Mouse (Mus musculus) forebrain, embryonic 12.5 days (tissue): ENCODE data around the gene Gm20498. TPM values are rescaled to one million over a fixed set of nuclear protein-coding genes. Genes with fewer than 3 reads are reported as not detected.
"Not testable (repeated sequence)": the region's sequence is repeated elsewhere in the genome, so short reads cannot be mapped to it uniquely, and the experiment has no call there.

Source experiments
- ATAC-seq: fragments of 200-750 bp; cut with Nextera tagmentation; 2 replicates; pipeline ENCODE4 v1.8.0; 2017; ENCODE audit warnings: moderate TSS enrichment; ENCODE audit not compliant: low FRiP score
- H3K27ac ChIP-seq: fragments of 300-500 bp; sonication (generic); 2 replicates; pipeline ENCODE4 v1.5.1; 2016; ENCODE audit warnings: mild to moderate bottlenecking
- H3K27me3 ChIP-seq: fragments of 300-500 bp; sonication (generic); 2 replicates; pipeline ENCODE4 v1.6.1; 2016; ENCODE audit warnings: mild to moderate bottlenecking
- H3K36me3 ChIP-seq: fragments of 300-500 bp; sonication (generic); replicated peaks from 2 replicates; pipeline ENCODE4 v1.6.1; 2016; ENCODE audit warnings: mild to moderate bottlenecking
- H3K4me1 ChIP-seq: fragments of 300-500 bp; sonication (generic); 2 replicates; pipeline ENCODE4 v1.6.1; 2016
- H3K4me2 ChIP-seq: fragments of 300-500 bp; sonication (generic); 2 replicates; pipeline ENCODE4 v1.6.1; 2016; ENCODE audit warnings: mild to moderate bottlenecking, moderate library complexity
- H3K4me3 ChIP-seq: fragments of 300-500 bp; sonication (generic); replicated peaks from 2 replicates; pipeline ENCODE4 v1.5.1; 2016; ENCODE audit warnings: mild to moderate bottlenecking
- H3K9ac ChIP-seq: fragments of 300-500 bp; sonication (generic); 2 replicates; pipeline ENCODE4 v1.6.1; 2016; ENCODE audit warnings: mild to moderate bottlenecking
- H3K9me3 ChIP-seq: fragments of 300-500 bp; sonication (generic); 2 replicates; pipeline ENCODE4 v1.6.1; 2016
- WGBS: fragments of 180-500 bp; shearing (Covaris S2); methylation state at CpG from one replicate; pipeline ENCODE4 v1.1.7; 2016; 5-methylcytosine and 5-hydroxymethylcytosine counted together
- polyA plus RNA-seq: library from polyadenylated mRNA; unstranded; fragments of >200 nt; fragmentation: Nextera tagmentation; extraction: Ambion mirVana; gene quantifications from 2 replicates; pipeline ENCODE4 v1.2.1, GENCODE M21; 2016

Gene Gm20498
- polyA plus RNA-seq, 1 experiment from 2014 or later, result 24.6 TPM

- no peak for ATAC-seq
- Histone ChIP-seq H3K4me1 (0 out of 2 replicates have a peak, but pooled peaks cover 2% of the 10 kb centered on the region), H3K27ac (no peak overlapping the region), H3K9me3 (no peaks in the 10 kb centered on the region), H3K27me3 (no peaks in the 10 kb centered on the region), H3K9ac (peak overlapping the region; percentile 66), H3K4me3 (peak overlapping the region; percentile 72), H3K36me3 (no peaks in the 10 kb centered on the region), H3K4me2 (peak overlapping the region; percentile 61)
- WGBS, result 4% methylated on average over 7 of the region's 7 CpGs
Observed at GRCm38 (mm10) chr12:81484212-81484611, 48.5 kb downstream of the Gm20498 start.

GRCm38 (mm10) chr12:81483656-81484055, 49.0 kb downstream of the Gm20498 start:
- Histone ChIP-seq H3K4me1 (0 out of 2 replicates have a peak, but pooled peaks cover 2% of the 10 kb centered on the region), H3K27ac (no peak overlapping the region)
- 39% methylated on average over 17 of the region's 17 CpGs for WGBS

DNA sequence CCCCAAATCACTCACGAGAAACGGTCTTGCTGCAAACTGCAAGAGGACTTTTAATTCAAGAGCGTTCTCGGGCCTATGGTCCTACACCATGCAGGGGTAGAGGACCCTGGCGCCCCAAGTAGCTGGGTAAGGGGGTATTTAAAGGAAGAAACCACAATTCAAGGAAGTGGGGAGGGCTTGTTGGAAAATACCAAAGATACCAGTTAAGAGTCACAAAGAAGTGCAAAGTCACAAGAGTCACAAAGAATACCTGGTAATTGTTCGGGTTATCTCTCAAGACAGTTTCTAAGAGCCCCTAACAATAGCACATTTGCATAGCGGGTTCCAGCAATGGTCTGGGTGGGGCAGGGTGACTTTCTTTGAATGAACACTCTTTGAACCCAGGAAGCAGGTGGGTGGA, 73.7 kb downstream of the Gm20498 start:
- H3K4me3 ChIP-seq, H3K9me3 ChIP-seq, H3K36me3 ChIP-seq, H3K27me3 ChIP-seq, ATAC-seq, H3K9ac ChIP-seq, H3K4me1 ChIP-seq, H3K27ac ChIP-seq, H3K4me2 ChIP-seq: not testable (repeated sequence)
- WGBS, result 97% methylated on average over 7 of the region's 7 CpGs

More at GRCm38 (mm10) chr12:81483656-81484055, 49.0 kb downstream of the Gm20498 start:
- no peaks in the 10 kb centered on the region for H3K9me3 ChIP-seq
- peak overlapping the region; percentile 72 for H3K4me3 ChIP-seq
- peak overlapping the region; percentile 61 for H3K4me2 ChIP-seq
- no peaks in the 10 kb centered on the region for H3K36me3 ChIP-seq
- ATAC-seq, result no peak
- peak overlapping the region; percentile 9; the same call in 1 of the 2 replicates for H3K9ac ChIP-seq
- H3K27me3 ChIP-seq, result no peaks in the 10 kb centered on the region

- H3K4me3 ChIP-seq, H3K36me3 ChIP-seq, H3K4me1 ChIP-seq, H3K9ac ChIP-seq, H3K9me3 ChIP-seq, H3K27me3 ChIP-seq, ATAC-seq, H3K27ac ChIP-seq, H3K4me2 ChIP-seq: not testable (repeated sequence)
- WGBS, result 91% methylated on average over 9 of the region's 9 CpGs
Observed at GRCm38 (mm10) chr12:81438985-81439384, 93.7 kb downstream of the Gm20498 start.

GRCm38 (mm10) chr12:81434778-81435177, 97.9 kb downstream of the Gm20498 start:
- not testable (repeated sequence) for ATAC-seq, H3K4me2 ChIP-seq, H3K27ac ChIP-seq, H3K4me3 ChIP-seq, H3K9ac ChIP-seq, H3K27me3 ChIP-seq, H3K36me3 ChIP-seq, H3K4me1 ChIP-seq, H3K9me3 ChIP-seq
- WGBS, result 98% methylated on average over 2 of the region's 2 CpGs

GRCm38 (mm10) chr12:81421846-81422245, 110.9 kb downstream of the Gm20498 start, which contains the start of gene Adam4:
Gene Adam4 (minus strand): TSS chr12:81421946.
- Histone ChIP-seq H3K27ac (no peak within 1 kb of the TSS), H3K27me3 (no peaks in the 10 kb centered on the region), H3K4me1 (no peaks in the 10 kb centered on the region), H3K4me2 (no peak within 1 kb of the TSS), H3K36me3 (peaks cover 7% of the 10 kb centered on the region), H3K9ac (no peak within 1 kb of the TSS), H3K4me3 (no peak within 1 kb of the TSS), H3K9me3 (peaks cover 10% of the 10 kb centered on the region; the same call in 1 of the 2 replicates)
- no peak for ATAC-seq
- WGBS, result 95% methylated on average over 1 of the region's 1 CpGs

- Histone ChIP-seq H3K4me2 (no peak overlapping the region), H3K9me3 (no peaks in the 10 kb centered on the region), H3K9ac (no peak overlapping the region), H3K36me3 (no peaks in the 10 kb centered on the region), H3K4me1 (no peaks in the 10 kb centered on the region), H3K27ac (no peak overlapping the region), H3K4me3 (no peak overlapping the region), H3K27me3 (no peaks in the 10 kb centered on the region)
- no peak for ATAC-seq
- 94% methylated on average over 3 of the region's 3 CpGs for WGBS
Observed at GRCm38 (mm10) chr12:81413211-81413610, 119.5 kb downstream of the Gm20498 start.

- no peaks in the 10 kb centered on the region for H3K27me3 ChIP-seq
- no peak overlapping the region for H3K4me3 ChIP-seq
- H3K9me3 ChIP-seq, result no peaks in the 10 kb centered on the region
- H3K9ac ChIP-seq, result no peak overlapping the region
- no peak overlapping the region for H3K4me2 ChIP-seq
- 92% methylated on average over 3 of the region's 3 CpGs for WGBS
- ATAC-seq, result no peak
- H3K4me1 ChIP-seq, result no peaks in the 10 kb centered on the region
- H3K27ac ChIP-seq, result no peak overlapping the region
- H3K36me3 ChIP-seq, result no peaks in the 10 kb centered on the region
Observed at GRCm38 (mm10) chr12:81408966-81409365, 123.7 kb downstream of the Gm20498 start.

GRCm38 (mm10) chr12:81402187-81402586, 130.5 kb downstream of the Gm20498 start:
- WGBS, result 33% methylated on average over 1 of the region's 1 CpGs
- Histone ChIP-seq H3K4me1 (no peaks in the 10 kb centered on the region), H3K36me3 (no peaks in the 10 kb centered on the region)

DNA sequence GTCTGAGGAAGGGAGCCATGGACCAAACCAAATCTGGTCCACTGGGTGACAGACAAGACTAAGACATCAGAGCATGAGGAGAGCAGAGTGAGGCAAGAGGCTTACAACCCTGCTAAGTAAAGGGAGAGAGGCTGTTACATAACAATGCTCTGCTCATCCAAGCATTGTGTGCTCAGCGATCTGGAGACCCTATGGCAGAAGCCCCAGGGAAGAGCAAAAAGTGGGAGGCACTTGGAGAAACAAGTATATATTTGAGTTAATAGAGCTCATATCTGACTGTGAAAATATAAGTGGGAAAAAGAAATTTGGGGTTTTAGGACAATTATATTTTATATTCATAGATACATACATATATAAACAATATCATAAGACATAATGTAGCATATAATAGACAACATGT, 153.3 kb downstream of the Gm20498 start, which contains the start of gene Gm4787:
TSS of gene Gm4787 (minus strand) at position 101 of the 400 bp plus-strand sequence.
- H3K4me1 ChIP-seq, H3K36me3 ChIP-seq, H3K9ac ChIP-seq, H3K4me3 ChIP-seq, ATAC-seq, H3K4me2 ChIP-seq, H3K27ac ChIP-seq, H3K9me3 ChIP-seq, H3K27me3 ChIP-seq: not testable (repeated sequence)
- WGBS, result 47% methylated on average over 1 of the region's 1 CpGs

More at GRCm38 (mm10) chr12:81402187-81402586, 130.5 kb downstream of the Gm20498 start:
- Histone ChIP-seq H3K27me3 (no peaks in the 10 kb centered on the region), H3K27ac (no peak overlapping the region), H3K4me3 (no peak overlapping the region), H3K9ac (no peak overlapping the region), H3K9me3 (no peaks in the 10 kb centered on the region), H3K4me2 (no peak overlapping the region)
- ATAC-seq, result 0 out of 2 replicates have a peak, but pooled peaks have one; percentile 39

GRCm38 (mm10) chr12:81333841-81334240, 198.9 kb downstream of the Gm20498 start:
- H3K27ac ChIP-seq, result no peak overlapping the region
- H3K9ac ChIP-seq, result 0 out of 2 replicates have a peak overlapping the region, but pooled peaks have one; percentile 79
- no peak overlapping the region for H3K4me3 ChIP-seq
- H3K4me2 ChIP-seq, result peak overlapping the region; percentile 95
- H3K36me3 ChIP-seq, result no peaks in the 10 kb centered on the region
- H3K27me3 ChIP-seq, result peaks cover 25% of the 10 kb centered on the region
- WGBS, result 74% methylated on average over 5 of the region's 5 CpGs
- peaks cover 18% of the 10 kb centered on the region for H3K4me1 ChIP-seq
- ATAC-seq, result no peak
- H3K9me3 ChIP-seq, result no peaks in the 10 kb centered on the region

- Histone ChIP-seq H3K27me3 (peaks cover 25% of the 10 kb centered on the region), H3K4me3 (peak within 1 kb of the TSS; percentile 57), H3K4me1 (peaks cover 18% of the 10 kb centered on the region), H3K9ac (peak within 1 kb of the TSS; percentile 79), H3K27ac (peak within 1 kb of the TSS; percentile 56), H3K36me3 (no peaks in the 10 kb centered on the region), H3K4me2 (peak within 1 kb of the TSS; percentile 95), H3K9me3 (no peaks in the 10 kb centered on the region)
- under 1% methylated on average over 47 of the region's 47 CpGs for WGBS
- ATAC-seq, result peak; percentile 84
Observed at GRCm38 (mm10) chr12:81332875-81333421, 199.8 kb downstream of the Gm20498 start, which contains the start of gene Slc8a3. Gene Slc8a3 (minus strand): TSS chr12:81333180.
